Mouse (Mus musculus) MEL (cell line): ENCODE data around the gene Megf8. TPM values are rescaled to one million over a fixed set of nuclear protein-coding genes. Genes with fewer than 3 reads are reported as not detected.

Experiments
- DNase-seq: peaks from one replicate; pipeline ENCODE4 v3.0.0; 2011; ENCODE audit warnings: low read depth, low spot score
- H3K27ac ChIP-seq: 2 replicates; pipeline ENCODE4 v1.5.1; 2012; ENCODE audit warnings: low read depth, mild to moderate bottlenecking, control low read depth, low read length, moderate library complexity; ENCODE audit not compliant: control insufficient read depth
- H3K27me3 ChIP-seq, 2 experiments: fragments of 150-350 bp in 1 of 2; sonication (generic) in 1 of 2; 2 replicates each; pipeline ENCODE4 v1.6.1; 2012; ENCODE audit warnings: low read length in 2 of 2, mild to moderate bottlenecking in 2 of 2, improper control_type of control experiment in 1 of 2, moderate library complexity in 1 of 2; ENCODE audit not compliant: insufficient read depth in 2 of 2, control insufficient read depth in 1 of 2
- H3K36me3 ChIP-seq, 2 experiments: 2 replicates each; pipeline ENCODE4 v1.6.1; 2012 to 2014; ENCODE audit warnings: low read length in 2 of 2, improper control_type of control experiment in 1 of 2, inconsistent platforms in 1 of 2, mild to moderate bottlenecking in 1 of 2; ENCODE audit not compliant: insufficient read depth in 2 of 2, control insufficient read depth in 1 of 2
- H3K4me1 ChIP-seq, 2 experiments: fragments of 150-350 bp in 1 of 2; sonication (generic) in 1 of 2; 2 replicates each; pipeline ENCODE4 v1.6.1; 2012; ENCODE audit warnings: low read length in 2 of 2, improper control_type of control experiment in 1 of 2, mild to moderate bottlenecking in 1 of 2; ENCODE audit not compliant: insufficient read depth in 2 of 2, control insufficient read depth in 1 of 2
- H3K4me3 ChIP-seq, 2 experiments: fragments of 150-350 bp in 1 of 2; sonication (generic) in 1 of 2; 2 replicates each; pipeline ENCODE4 v1.5.1; 2012; ENCODE audit warnings: low read depth in 2 of 2, low read length in 2 of 2, mild to moderate bottlenecking in 2 of 2, moderate library complexity in 2 of 2, control low read depth in 1 of 2, improper control_type of control experiment in 1 of 2; ENCODE audit not compliant: control insufficient read depth in 1 of 2, insufficient read depth in 1 of 2
- H3K79me2 ChIP-seq: 2 replicates; pipeline ENCODE4 v1.6.1; 2012; ENCODE audit warnings: mild to moderate bottlenecking, low read length, moderate library complexity; ENCODE audit not compliant: control insufficient read depth, poor library complexity, insufficient read depth
- H3K9ac ChIP-seq: 2 replicates; pipeline ENCODE4 v1.6.1; 2012; ENCODE audit warnings: low read depth, mild to moderate bottlenecking, control low read depth, low read length, moderate library complexity; ENCODE audit not compliant: control insufficient read depth, poor library complexity, severe bottlenecking
- H3K9me3 ChIP-seq: fragments of 150-350 bp; sonication (generic); replicated peaks from 2 replicates; pipeline ENCODE4 v1.6.1; 2012; ENCODE audit warnings: mild to moderate bottlenecking, low read length, improper control_type of control experiment, moderate library complexity; ENCODE audit not compliant: insufficient read depth
- BHLHE40 ChIP-seq: IDR thresholded peaks from 2 replicates; pipeline ENCODE4 v1.6.1; 2012; ENCODE audit warnings: low read depth, mild to moderate bottlenecking, inconsistent platforms, low read length, improper control_type of control experiment, borderline replicate concordance
- CHD1 ChIP-seq: IDR thresholded peaks from 2 replicates; pipeline ENCODE4 v1.6.1; 2012; ENCODE audit warnings: low read depth, mild to moderate bottlenecking, inconsistent platforms, low read length, improper control_type of control experiment
- CTCF ChIP-seq, 3 experiments: IDR thresholded peaks in 2 of 3; conservative IDR thresholded peaks in 1 of 3; 2 replicates each; pipeline ENCODE4 v1.5.1; 2011 to 2012; ENCODE audit warnings: low read length in 3 of 3, low read depth in 2 of 3, mild to moderate bottlenecking in 2 of 3, improper control_type of control experiment in 1 of 3, inconsistent platforms in 1 of 3, mixed read lengths in 1 of 3, moderate library complexity in 1 of 3; ENCODE audit not compliant: control insufficient read depth in 1 of 3, insufficient read depth in 1 of 3, poor library complexity in 1 of 3, severe bottlenecking in 1 of 3
- E2F4 ChIP-seq: IDR thresholded peaks from 2 replicates; pipeline ENCODE4 v1.6.1; 2011; ENCODE audit warnings: low read depth, low read length, improper control_type of control experiment, borderline replicate concordance
- EP300 ChIP-seq, 2 experiments: IDR thresholded peaks; 2 replicates each; pipeline ENCODE4 v1.6.1; 2011; ENCODE audit warnings: improper control_type of control experiment in 2 of 2, low read length in 2 of 2, low read depth in 1 of 2, mild to moderate bottlenecking in 1 of 2
- GABPA ChIP-seq: IDR thresholded peaks from 2 replicates; pipeline ENCODE4 v1.6.1; 2012; ENCODE audit warnings: low read depth, mild to moderate bottlenecking, inconsistent platforms, low read length, improper control_type of control experiment, moderate library complexity
- GATA1 ChIP-seq: IDR thresholded peaks from 2 replicates; pipeline ENCODE4 v1.6.1; 2011; ENCODE audit warnings: low read depth, low read length, improper control_type of control experiment
- KAT2A ChIP-seq: conservative IDR thresholded peaks from 2 replicates; pipeline ENCODE4 v1.6.1; 2012; ENCODE audit warnings: low read depth, low read length, improper control_type of control experiment, inconsistent platforms
- MAFK ChIP-seq: IDR thresholded peaks from 2 replicates; pipeline ENCODE4 v1.6.1; 2011; ENCODE audit warnings: low read depth, mild to moderate bottlenecking, low read length, improper control_type of control experiment, borderline replicate concordance
- MEF2A ChIP-seq: IDR thresholded peaks from 2 replicates; pipeline ENCODE4 v1.6.1; 2014; ENCODE audit warnings: low read depth, mild to moderate bottlenecking, inconsistent platforms, low read length, improper control_type of control experiment; ENCODE audit not compliant: poor library complexity, insufficient replicate concordance, severe bottlenecking; ENCODE audit errors: extremely low read depth
- MXI1 ChIP-seq: IDR thresholded peaks from 2 replicates; pipeline ENCODE4 v1.6.1; 2011; ENCODE audit warnings: mild to moderate bottlenecking, low read depth, low read length, improper control_type of control experiment
- MYB ChIP-seq: IDR thresholded peaks from 2 replicates; pipeline ENCODE4 v1.6.1; 2011; ENCODE audit warnings: mild to moderate bottlenecking, low read depth, low read length, improper control_type of control experiment
- MYC ChIP-seq: IDR thresholded peaks from 2 replicates; pipeline ENCODE4 v1.6.1; 2011; ENCODE audit warnings: low read depth, mild to moderate bottlenecking, low read length, improper control_type of control experiment, moderate library complexity
- NELFE ChIP-seq: IDR thresholded peaks from 2 replicates; pipeline ENCODE4 v1.6.1; 2011; ENCODE audit warnings: low read depth, low read length, improper control_type of control experiment
- NRF1 ChIP-seq: IDR thresholded peaks from 2 replicates; pipeline ENCODE4 v1.6.1; 2014; ENCODE audit warnings: low read depth, mild to moderate bottlenecking, inconsistent platforms, low read length, improper control_type of control experiment, moderate library complexity; ENCODE audit not compliant: poor library complexity, insufficient read depth, severe bottlenecking
- POLR2A ChIP-seq, 2 experiments: IDR thresholded peaks; 2 replicates each; pipeline ENCODE4 v1.6.1; 2011 to 2012; ENCODE audit warnings: low read length in 2 of 2, mild to moderate bottlenecking in 2 of 2, control low read depth in 1 of 2, improper control_type of control experiment in 1 of 2, low read depth in 1 of 2, moderate library complexity in 1 of 2; ENCODE audit not compliant: control insufficient read depth in 1 of 2, insufficient read depth in 1 of 2, poor library complexity in 1 of 2
- RAD21 ChIP-seq: IDR thresholded peaks from 2 replicates; pipeline ENCODE4 v1.6.1; 2011; ENCODE audit warnings: mild to moderate bottlenecking, low read depth, low read length, improper control_type of control experiment
- RCOR1 ChIP-seq: IDR thresholded peaks from 2 replicates; pipeline ENCODE4 v1.6.1; 2012; ENCODE audit warnings: low read depth, mild to moderate bottlenecking, inconsistent platforms, low read length, improper control_type of control experiment
- SIN3A ChIP-seq: IDR thresholded peaks from 2 replicates; pipeline ENCODE4 v1.6.1; 2012; ENCODE audit warnings: low read length, improper control_type of control experiment, inconsistent platforms
- SMC3 ChIP-seq: IDR thresholded peaks from 2 replicates; pipeline ENCODE4 v1.6.1; 2011; ENCODE audit warnings: low read depth, low read length, improper control_type of control experiment
- TAL1 ChIP-seq: IDR thresholded peaks from 2 replicates; pipeline ENCODE4 v1.6.1; 2012; ENCODE audit warnings: mild to moderate bottlenecking, inconsistent platforms, low read length, moderate library complexity, mixed read lengths
- TCF12 ChIP-seq: IDR thresholded peaks from 2 replicates; pipeline ENCODE4 v1.6.1; 2014; ENCODE audit warnings: low read depth, mild to moderate bottlenecking, inconsistent platforms, low read length, improper control_type of control experiment, moderate library complexity
- USF2 ChIP-seq, 2 experiments: IDR thresholded peaks; 2 replicates each; pipeline ENCODE4 v1.6.1; 2011 to 2012; ENCODE audit warnings: improper control_type of control experiment in 2 of 2, low read length in 2 of 2, borderline replicate concordance in 1 of 2, inconsistent platforms in 1 of 2, low read depth in 1 of 2, mild to moderate bottlenecking in 1 of 2; ENCODE audit not compliant: insufficient read depth in 1 of 2
- ZNF384 ChIP-seq: IDR thresholded peaks from 2 replicates; pipeline ENCODE4 v1.6.1; 2012; ENCODE audit warnings: low read depth, mild to moderate bottlenecking, inconsistent platforms, low read length, improper control_type of control experiment
- polyA plus RNA-seq, 2 experiments: library from polyadenylated mRNA; stranded (reverse) in 1 of 2; unstranded in 1 of 2; fragments of >175 nt in 1 of 2; fragments of >200 nt in 1 of 2; gene quantifications; 2 replicates each; pipeline versions ENCODE4 v1.2.1 to v1.2.4; 2012; ENCODE audit warnings: low replicate concordance in 2 of 2, low read depth in 1 of 2; ENCODE audit not compliant: insufficient read length in 2 of 2, insufficient read depth in 1 of 2, missing spikeins in 1 of 2
- total RNA-seq: library from RNA; depleted of rRNA; stranded (reverse); fragments of 300-350 nt; gene quantifications from 2 replicates; pipeline ENCODE4 v1.2.3, GENCODE M21; 2012

The Megf8 gene
- total and polyA plus RNA-seq, 3 experiments: 12.7 to 22.0 TPM; not detected in 1

GRCm38 (mm10) chr7:25289925-25290324, 27.0 kb upstream of the Megf8 start:
- DNase-seq: peak; percentile 40
- Histone ChIP-seq H3K36me3 (peaks cover 7 to 34% of the 10 kb centered on the region in 2 experiments), H3K27me3 (no peaks in the 10 kb centered on the region), H3K9me3 (no peaks in the 10 kb centered on the region), H3K9ac (no peak overlapping the region), H3K4me1 (peaks cover 0 to 14% of the 10 kb centered on the region in 2 experiments; a peak in 2 of 4 replicates), H3K79me2 (peaks cover 8% of the 10 kb centered on the region; the same call in 1 of the 2 replicates), H3K27ac (no peak overlapping the region), H3K4me3 (no peak overlapping the region)
- TF ChIP-seq SMC3 (peak; percentile 33; the same call in 1 of the 2 replicates), CTCF (IDR thresholded peaks at IDR 0.05 in 2 of 3, conservative IDR thresholded peaks at IDR 0.05 in 1 of 3; ENCODE audit: control insufficient read depth in 1 of 3, insufficient read depth in 1 of 3, low read depth in 2 of 3, low read length in 3 of 3, poor library complexity in 1 of 3, severe bottlenecking in 1 of 3) (peak; percentile 33 to 52 (median 47)), GABPA (no peak), POLR2A (IDR thresholded peaks at IDR 0.05; ENCODE audit: control insufficient read depth in 1 of 2, insufficient read depth in 1 of 2, low read depth in 1 of 2, low read length in 2 of 2, poor library complexity in 1 of 2) (no peak), RAD21 (peak; percentile 18)

- H3K27ac ChIP-seq: no peak overlapping the region
- H3K4me1 ChIP-seq: peaks cover 0 to 12% of the 10 kb centered on the region in 2 experiments; a peak in 2 of 4 replicates
- no peaks in the 10 kb centered on the region for H3K9me3 ChIP-seq
- no peaks in the 10 kb centered on the region for H3K27me3 ChIP-seq
- no peak overlapping the region for H3K9ac ChIP-seq
- no peak overlapping the region for H3K4me3 ChIP-seq
- peaks cover 7 to 32% of the 10 kb centered on the region in 2 experiments for H3K36me3 ChIP-seq
- H3K79me2 ChIP-seq: peaks cover 2% of the 10 kb centered on the region; the same call in 1 of the 2 replicates
- DNase-seq: no peak
- TF ChIP-seq GATA1: peak; percentile 66; the same call in 1 of the 2 replicates
- TF ChIP-seq MYB: no peak
- no peak for TF ChIP-seq TAL1
- no peak for TF ChIP-seq RCOR1
Measured at GRCm38 (mm10) chr7:25290463-25290862, 26.5 kb upstream of the Megf8 start.

- Histone ChIP-seq H3K9me3 (no peaks in the 10 kb centered on the region), H3K4me1 (peaks cover 0 to 12% of the 10 kb centered on the region in 2 experiments; a peak in 2 of 4 replicates)
Measured at GRCm38 (mm10) chr7:25290911-25291310, 26.1 kb upstream of the Megf8 start.

More at GRCm38 (mm10) chr7:25290911-25291310, 26.1 kb upstream of the Megf8 start:
- H3K27ac ChIP-seq: no peak overlapping the region
- TF ChIP-seq KAT2A (no peak), NELFE (no peak), BHLHE40 (no peak), E2F4 (no peak), MEF2A (no peak), SMC3 (no peak), MYC (no peak), TCF12 (no peak), ZNF384 (no peak), SIN3A (no peak; the same call in 1 of the 2 replicates), MYB (no peak), MAFK (no peak), MXI1 (no peak), USF2 (IDR thresholded peaks at IDR 0.05; ENCODE audit: borderline replicate concordance in 1 of 2, insufficient read depth in 1 of 2, low read depth in 1 of 2, low read length in 2 of 2) (no peak), CHD1 (no peak), EP300 (IDR thresholded peaks at IDR 0.05; ENCODE audit: low read depth in 1 of 2, low read length in 2 of 2) (no peak), NRF1 (no peak)
- H3K79me2 ChIP-seq: peaks cover 2% of the 10 kb centered on the region; the same call in 1 of the 2 replicates
- DNase-seq: peak; percentile 76
- H3K9ac ChIP-seq: no peak overlapping the region
- no peak overlapping the region for H3K4me3 ChIP-seq
- H3K36me3 ChIP-seq: peaks cover 7 to 30% of the 10 kb centered on the region in 2 experiments
- no peaks in the 10 kb centered on the region for H3K27me3 ChIP-seq
